Mouse (Mus musculus) NIH3T3 (cell line): Measurements from ENCODE around the gene Rpa2.
"Not testable (repeated sequence)": the region's sequence is repeated elsewhere in the genome, so short reads cannot be mapped to it uniquely, and the experiment has no call there.

Experiments
- DNase-seq: peaks from one replicate; pipeline ENCODE4 v3.0.0-alpha.2; 2012; ENCODE audit warnings: low read depth

The Rpa2 gene

DNA sequence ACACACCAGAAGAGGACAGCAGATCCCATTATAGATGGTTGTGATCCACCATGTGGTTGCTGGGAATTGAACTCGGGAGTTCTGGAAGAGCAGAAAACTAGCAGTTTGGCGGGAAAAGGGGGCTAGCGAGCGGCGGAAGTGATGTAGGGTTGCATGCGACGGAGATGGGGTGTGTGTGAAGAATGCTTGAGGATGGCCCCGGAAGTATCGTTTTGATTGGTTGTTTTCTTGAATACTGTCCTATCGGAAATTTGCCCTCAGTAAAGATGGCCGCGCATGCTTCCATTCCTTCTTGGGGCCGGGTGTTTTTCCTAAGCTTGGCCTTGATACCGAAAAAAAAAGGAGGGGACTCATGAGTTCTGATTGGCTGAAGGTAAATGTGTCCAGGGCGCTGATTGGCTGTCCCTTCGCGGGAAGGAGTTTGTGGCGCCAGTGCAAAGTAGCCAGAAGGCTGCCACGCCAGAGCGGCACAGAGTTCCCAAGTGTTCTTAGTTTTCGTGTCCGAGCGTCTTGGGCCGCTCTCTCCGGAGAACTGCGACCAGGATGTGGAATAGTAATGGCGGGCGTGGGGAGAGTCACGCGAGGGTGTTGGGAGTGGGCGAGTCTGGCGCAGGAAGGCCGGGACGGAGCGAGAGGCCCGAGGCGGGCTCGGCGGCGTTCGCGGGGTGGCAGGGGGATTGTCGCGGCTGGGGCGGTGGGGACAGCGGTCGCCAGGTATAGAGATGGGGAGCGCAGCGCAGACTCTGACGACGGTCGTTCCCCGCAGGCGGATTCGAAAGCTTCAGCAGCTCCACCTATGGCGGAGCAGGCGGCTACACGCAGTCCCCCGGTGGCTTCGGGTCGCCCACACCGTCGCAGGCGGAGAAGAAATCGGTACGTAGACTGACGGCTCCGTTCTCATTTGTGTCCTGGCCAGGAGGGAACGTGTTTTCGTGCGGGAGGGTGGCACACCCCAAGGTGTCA lies at the start of gene Rpa2:
Gene Rpa2, plus strand, starts transcription at position 419 of the 963 bp plus-strand sequence.
- DNase-seq = peak; percentile 99

DNA sequence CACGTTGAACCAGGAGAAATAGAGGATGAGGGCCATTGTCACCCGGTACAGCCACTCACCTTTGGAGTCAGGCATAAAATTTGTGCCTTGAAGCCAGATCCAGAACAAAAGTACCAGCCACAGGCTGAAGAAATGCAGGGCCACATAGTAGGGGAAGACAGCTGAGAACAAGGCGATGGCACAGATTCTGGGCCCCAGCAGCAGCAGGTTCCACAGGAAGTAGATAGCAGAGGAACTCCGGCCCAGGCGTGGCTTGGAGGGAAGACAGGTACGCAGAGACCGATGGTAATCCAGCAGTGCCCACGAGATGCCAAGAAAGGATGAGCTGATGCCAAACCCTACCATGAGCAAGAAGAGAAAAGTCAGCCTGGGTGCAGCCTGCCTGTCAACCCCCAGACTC lies 39.9 kb upstream of the Rpa2 start:
- no peak for DNase-seq

DNA sequence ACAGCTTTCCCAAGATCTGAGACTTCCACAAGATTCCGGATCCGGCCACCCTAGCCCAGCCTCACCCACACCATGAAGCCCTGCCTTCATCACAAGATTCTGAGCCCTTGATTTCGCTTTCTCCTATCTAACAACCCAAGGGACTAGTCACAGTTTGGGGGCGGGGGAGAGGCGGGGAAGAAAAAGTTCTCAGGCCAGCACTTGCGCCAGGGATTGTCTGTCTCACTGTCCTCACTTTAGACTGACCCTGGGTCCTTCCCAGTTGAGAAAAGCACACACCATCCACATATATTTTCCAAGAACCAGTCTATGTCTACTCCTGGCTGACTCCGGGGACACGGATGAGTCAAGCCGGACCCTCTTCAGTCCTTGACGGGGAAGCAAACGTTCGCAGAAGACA lies 36.5 kb upstream of the Rpa2 start:
- peak; percentile 20 for DNase-seq

DNA sequence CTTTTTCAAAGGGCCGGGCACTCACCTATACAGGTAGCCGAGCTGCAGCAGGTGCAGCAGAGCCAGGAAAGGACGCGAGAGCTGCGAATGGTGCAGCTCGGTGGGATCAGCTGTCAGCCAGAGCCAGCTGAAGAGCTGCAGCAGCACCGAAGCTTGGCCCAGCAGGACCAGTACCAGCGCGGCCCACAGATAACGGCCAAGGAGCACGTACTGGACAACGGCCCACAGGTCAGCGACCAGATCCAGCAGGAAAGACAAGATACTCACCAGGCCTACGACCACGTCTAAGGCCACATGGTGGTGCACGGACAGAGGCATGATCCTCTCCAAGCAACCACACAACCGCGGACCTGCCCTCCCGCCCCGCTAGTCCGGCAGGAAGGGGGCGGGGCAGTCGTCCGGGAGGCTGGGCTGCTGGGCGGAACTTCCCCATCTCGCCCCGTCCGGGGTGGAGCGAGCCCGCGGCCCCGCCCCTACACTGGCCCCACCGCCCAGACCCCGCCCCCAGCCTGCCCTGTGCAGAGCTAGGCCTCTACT lies 35.9 kb upstream of the Rpa2 start, which contains the start of gene Xkr8:
Gene Xkr8, minus strand, starts transcription at position 399 of the 537 bp plus-strand sequence.
- peak; percentile 95 for DNase-seq

DNA sequence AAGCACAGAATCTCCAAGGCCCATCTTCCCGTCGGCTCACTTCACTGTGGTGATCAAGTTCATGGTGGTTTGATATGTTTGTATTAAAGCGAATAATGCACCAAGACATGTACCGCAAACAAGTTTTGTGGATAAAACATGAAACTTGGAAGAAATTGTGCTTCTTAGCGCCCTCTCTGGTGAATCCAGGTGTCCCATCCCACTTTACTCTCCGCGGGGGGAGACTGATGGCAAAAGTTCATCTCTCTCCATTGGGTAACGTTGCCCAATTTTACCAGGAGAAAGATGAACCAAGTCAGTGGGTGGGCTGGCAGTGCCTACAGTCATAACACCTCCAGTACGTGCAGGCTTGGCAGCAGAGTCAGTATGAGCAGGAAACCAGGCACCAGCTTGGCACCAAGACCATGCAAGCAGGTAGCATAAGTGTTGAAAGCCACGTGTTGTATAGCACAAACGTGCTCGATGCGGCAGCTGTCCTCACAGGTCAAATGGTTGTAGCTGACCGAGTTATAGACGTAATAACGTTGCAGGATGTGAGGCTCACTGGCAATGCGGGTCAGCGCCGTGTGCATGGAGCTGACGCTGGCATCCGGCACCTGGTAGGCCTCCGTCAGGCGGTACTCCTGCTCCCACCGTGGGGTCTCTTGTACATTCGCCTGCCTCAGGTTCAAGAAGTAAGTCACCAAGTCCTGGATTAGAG lies 34.9 kb upstream of the Rpa2 start:
- no peak for DNase-seq

DNA sequence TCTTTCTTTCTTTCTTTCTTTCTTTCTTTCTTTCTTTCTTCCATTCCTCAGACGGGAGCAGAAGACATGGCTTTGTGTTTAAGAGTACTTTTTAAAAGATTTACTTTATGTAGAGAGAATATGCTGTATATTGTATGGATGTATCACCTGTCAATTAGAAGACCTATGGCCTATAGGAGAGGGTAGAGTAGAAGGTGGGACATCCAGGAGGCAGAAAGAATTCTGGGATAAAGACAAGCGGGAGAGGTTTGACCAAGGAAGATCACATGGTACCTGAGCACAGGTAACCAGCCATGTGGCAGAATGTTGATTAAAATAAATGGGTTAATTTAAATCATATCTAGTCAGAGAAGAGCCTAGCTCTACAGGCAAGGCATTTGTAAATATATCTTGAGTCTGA lies 33.4 kb upstream of the Rpa2 start:
- no peak for DNase-seq

DNA sequence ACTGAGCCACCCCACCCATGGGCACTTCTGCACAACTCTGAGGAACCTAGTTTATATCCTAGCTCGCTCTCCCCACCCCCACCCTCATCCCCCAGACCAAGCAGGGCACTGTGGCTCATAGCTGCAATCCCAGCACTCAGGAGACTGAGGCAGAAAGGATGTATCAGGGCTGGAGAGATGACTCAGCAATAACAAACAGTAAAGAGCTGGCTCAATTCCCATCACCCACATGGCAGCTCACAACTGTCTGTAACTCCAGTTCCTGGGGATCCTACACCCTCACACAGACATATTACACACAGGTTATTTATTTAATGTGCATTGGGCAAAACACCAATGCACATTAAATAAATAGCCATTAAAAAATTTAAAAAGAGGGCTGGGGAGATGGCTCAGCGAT lies 32.7 kb upstream of the Rpa2 start:
- DNase-seq = peak; percentile 72

DNA sequence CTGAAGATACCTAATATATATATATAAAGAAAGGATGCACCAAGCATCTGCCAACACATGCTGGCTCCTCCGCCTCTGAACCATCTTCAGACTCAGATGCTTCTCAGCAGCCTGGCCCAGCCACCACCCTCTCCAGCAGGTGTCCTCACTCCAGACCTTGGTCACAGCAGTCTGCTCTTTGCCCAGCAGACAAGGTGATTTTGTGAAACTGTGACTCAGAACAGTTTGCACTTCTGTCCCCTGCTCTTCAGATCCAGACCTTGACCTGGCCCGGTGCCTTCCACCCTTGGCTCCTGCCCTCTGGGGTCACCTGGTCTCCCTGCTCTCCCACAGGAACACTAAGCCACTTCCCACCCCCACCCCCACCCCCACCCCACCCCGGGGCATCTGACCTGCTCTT lies 32.2 kb upstream of the Rpa2 start:
- DNase-seq = no peak

DNA sequence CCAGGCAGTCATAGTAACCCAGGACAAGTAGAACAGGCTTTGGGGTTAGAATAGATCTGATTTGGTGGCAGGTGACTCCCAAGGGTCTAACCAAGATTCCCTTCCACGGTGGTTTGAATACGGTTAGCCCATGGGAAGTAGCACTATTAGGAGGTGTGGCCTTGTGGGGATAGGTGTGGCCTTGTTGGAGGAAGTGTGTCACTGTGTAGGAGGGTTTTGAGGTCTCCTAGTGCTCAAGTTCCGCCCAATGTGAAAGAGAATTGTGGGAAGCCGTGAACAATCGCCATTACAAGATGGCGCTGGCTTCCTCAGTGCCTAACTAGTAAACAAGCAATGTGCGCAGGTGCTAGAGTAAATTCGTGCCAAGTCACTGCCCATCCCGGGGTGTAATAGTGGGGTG lies 31.0 kb upstream of the Rpa2 start:
- not testable (repeated sequence) for DNase-seq

DNA sequence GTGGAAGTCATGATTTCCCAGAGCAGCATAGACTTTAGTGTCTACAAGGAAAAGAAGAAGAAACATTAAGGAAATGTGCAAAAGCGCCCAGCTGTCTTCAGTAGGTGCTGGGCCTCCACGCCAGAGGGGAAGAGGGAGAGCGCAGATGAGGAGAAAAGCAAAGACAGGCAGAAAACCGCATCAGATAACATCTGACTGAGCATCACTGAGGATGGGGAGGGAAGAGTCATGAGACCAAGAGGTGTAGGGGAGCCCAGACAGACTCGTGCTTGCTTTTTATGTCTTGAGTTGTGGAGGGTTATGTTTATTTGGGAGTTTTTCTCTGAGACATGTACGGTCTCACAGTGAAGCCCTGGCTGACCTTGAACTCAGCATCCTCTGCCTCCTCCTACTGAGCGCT lies 26.6 kb upstream of the Rpa2 start:
- no peak for DNase-seq

DNA sequence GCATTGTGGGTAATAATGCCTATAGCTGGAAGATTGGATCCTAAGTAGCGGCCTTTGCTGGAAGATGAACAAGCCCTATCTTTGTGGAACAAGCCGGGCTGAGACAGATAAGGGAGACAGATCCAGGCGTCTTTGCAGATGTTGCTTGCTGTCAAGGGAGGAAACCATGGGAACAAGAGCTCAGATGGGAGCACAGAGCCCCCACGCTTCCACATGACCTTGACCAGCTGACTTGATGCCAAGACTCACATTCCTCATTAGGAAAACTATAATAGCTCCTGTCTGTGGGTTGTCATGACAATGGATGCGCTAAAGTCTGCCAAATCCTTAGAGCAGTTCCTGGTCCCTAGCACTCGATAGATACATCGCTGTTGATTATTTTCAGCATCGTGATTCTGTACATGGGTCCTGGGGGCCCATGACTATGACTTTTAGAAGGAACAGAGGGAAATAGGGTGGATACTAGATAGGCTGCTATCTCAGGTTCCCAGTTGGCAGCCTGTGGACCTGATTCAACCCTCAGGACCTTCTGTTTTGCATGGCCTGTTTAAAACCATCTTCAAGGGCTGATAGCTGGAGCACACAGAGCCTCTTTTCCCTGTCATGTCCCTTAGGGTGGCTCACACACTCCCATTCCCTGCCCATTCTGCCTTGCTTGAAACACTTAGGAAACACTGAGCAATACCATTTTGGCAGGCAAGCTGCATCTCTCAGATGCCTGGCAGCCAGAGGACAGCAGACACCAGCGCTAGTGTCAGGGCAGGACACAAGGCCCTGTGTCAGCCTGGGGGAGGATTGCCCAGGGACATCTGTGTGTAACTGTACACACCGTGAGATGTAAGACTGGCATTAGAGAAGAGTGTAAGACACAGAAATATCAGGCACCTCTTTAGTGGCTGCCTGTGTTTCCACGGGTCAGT lies 23.9 kb upstream of the Rpa2 start:
- no peak for DNase-seq

DNA sequence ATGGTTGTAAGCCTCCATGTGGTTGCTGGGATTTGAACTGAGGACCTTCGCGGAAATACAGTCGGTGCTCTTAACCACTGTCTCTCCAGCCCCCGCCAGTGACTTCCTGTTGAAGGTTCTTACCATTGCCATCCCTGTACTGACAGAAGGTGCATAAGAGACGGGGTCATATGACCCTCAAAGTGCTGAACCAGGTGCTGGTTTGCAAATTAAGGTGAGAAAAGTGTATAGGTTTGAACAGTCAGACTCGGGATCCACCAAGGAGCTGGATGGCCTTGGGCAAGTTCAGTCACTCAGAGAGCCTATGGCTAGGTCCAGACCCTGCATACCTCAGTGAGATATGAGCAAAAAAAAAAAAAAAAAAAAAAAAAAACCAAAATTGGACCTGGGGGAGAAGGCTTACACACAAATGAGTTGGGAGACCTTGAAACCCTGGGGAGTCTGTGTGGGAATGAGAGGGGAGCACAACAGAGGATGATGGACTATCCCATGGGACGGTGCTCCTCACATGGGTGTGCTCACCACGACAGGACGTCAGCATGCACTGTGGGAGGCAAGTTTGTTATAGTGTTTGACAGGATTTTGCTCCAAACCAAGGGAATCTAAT lies 21.1 kb upstream of the Rpa2 start:
- no peak for DNase-seq

DNA sequence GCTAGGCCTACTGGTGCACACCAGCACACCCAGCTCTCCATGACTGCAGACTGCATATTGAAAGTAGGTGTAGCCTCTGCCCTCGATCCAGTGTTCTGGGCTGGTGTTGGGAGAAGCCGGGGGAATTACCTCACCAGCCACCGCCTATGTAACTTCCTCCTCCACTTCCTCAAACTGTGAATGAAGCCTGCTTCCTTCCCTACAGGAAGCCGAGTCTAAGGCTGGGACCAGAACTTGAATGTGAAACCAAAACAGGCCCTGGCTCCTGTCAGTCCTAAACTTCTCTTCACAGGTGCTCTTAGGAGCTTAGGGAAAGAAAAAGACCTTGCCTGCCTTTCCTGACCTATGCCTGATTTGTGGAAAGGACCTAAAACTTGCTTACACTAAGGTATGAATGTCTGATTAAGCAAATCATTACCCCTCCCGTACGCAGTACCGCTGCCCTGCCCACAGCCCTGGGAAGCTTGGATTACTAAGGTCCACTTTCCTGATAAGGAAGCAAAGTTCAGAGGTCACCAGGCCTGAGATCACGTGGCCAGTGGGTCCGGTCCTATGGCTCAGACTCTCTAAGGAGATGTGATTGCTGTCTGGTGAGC lies 20.4 kb upstream of the Rpa2 start:
- DNase-seq = no peak

DNA sequence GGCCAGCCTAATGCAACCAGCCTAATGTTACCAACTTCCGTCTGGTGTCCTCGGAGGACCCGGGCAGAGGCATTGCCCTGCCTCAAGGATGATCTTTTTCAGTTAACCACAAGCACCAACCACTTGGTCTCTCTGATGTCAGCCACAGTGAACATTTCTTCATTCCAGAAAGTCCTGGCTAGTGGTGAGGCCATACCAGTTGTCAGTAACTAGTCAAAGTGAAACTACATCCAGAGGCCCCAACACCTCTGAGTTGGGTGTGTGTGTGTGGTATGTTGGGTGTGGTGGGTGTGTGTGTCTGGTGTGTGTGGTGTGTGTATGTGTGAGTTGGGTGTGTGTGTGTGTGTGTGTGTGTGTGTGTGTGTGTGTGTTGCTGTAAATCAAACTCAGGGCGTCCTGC lies 19.4 kb upstream of the Rpa2 start:
- DNase-seq = no peak

DNA sequence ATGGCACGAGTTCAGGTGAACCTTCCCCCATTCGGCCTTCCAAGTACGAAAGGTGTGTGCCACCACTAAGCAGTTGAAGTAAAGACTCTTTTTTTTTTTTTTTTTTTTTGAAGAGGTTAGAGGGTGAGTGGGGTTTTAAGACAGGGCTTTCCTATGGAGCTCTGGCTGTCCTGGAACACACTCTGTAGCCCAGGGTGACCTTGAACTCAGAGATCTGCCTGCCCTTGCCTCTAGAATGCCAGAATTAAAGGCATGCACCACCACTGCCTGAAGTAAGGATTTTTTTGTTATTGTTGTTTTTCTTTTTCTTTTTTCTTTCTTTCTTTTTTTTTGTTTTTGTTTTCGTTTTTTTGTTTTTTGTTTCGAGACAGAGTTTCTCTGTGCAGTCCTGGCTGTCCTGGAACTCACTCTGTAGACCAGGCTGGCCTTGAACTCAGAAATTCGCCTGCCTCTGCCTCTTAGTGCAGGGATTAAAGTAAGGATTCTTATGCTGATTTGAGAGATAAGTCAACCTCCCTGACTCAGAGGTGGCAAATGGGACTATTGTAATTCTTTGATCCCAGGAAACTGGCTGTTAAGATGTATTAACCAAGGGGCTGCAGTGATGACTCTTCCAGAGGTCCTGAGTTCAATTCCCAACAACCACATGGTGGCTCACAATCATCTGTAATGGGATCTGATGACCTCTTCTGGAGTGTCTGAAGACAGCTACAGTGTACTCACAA lies 18.7 kb upstream of the Rpa2 start:
- DNase-seq = no peak

DNA sequence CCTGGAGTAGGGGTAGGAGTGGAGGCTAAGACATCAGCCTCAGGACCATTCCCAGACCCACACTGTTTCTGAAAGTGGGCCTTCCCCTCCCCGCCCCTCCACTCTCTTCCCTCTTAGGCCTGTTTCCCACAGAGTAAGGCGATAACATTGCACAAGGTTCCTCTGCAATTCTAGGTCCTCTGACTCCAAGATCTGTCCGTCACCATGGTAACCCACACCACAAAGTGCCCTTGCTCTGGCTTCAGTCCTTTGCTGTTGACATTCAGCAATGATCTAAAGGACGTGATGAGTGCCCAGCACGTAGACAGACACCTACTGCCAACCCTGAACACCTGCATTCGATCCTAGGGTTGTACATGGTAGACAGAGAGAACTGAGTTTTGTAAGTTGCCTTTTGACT lies 15.1 kb upstream of the Rpa2 start:
- DNase-seq = no peak

DNA sequence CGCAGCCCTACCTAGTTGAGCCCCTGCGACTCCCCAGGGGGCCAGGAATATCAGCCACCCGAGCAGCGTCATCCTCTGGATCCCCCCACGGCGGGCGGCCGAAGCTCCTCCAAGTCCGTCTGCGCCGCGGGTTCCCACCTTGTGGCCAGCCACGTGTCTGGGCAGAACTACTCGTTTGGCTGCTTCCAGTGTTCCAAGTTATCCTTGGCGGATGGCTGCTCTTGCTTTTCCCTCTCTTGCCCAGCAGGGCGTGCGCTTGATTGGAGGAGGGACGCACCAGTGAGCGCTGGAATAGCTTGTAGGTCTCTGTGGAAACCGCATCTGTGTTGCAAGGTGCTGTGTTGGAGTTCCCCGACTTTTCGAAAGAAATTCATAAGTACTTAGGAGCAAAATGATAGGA lies 11.2 kb upstream of the Rpa2 start, which contains the start of gene Smpdl3b:
Gene Smpdl3b, minus strand, starts transcription at position 279 of the 400 bp plus-strand sequence.
- peak; percentile 32 for DNase-seq

DNA sequence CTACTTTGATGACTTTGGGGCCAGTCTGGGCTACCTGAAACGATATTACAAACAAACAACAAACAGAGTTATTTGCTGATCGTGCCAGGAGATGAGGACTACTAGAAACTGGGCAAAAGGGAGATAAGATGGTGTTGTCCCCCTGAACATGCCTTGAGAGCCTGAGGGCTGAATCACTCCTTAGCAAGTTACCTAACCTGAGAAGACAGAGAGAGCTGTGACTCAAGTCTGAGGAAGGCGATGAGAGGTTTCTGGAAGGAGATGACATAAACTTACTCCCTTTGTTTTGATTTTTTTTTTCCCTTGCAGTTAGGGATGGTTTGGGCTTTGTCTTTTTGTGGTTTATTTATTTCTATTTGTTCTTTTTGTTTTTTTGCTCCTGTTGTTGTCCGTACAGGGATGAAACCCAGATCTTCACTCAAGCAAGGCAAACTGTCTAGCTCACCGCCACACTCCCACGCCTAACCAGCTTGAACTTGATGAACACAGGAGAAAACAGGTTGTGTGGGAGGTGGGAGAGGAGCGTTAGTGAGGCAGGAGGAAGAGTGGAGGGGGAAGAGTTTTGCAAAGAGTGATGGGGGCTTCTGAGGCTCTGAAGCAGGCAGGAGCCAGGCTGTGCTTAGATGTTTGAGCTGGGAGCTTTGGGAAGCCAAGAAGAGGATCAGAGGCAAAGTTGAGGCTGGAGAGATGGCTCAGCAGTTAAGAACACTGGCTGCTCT lies 10.3 kb upstream of the Rpa2 start:
- peak; percentile 62 for DNase-seq

DNA sequence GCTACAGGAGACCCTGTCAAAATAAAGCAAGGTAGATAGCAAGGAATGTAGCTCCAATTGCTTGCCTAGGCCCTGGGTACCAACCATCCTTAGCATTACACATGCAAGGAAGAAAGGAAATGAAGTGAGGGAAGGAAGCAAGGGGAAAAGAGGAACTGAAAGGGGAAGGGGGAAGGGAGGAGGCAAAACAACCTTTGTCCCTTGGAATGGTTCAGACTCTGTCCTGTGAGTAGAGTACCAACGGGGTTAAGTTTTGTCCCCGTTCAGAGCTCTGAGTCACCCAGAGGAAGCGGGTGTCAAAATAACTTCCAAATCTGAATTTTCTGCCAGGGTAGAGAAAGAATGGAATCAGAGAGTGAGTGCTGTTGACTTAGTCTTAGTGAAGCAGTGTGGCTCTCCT lies 7.8 kb upstream of the Rpa2 start:
- DNase-seq = no peak

DNA sequence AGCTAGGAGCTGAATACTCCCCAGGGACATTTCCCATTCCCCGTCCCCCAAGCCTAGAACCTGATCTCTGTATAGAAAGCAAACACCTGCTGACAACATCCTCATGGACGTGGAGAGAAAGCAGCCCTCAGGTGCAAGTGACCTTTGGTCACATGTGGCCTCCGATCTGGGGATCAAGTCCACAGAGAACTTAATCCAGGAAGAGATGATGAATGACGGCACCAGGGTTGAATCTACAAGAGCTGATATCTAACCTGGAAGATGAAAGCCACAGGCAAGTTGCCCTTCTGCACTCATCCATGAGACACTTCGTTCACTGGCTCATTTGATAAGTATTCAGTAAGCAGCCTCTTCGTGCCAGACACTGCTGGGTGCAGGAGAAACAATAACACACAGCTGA lies 5.5 kb upstream of the Rpa2 start:
- DNase-seq = no peak
